Mouse (Mus musculus): ENCODE data around the gene Prkar1b.

Gene Prkar1b

GRCm38 (mm10) chr5:139146476-139147075, 3.2 kb downstream of the Prkar1b start:
- DNase-seq (ENCODE audit: low spot score) = no peak

- no peak for DNase-seq (ENCODE audit: low spot score)
Observed at GRCm38 (mm10) chr5:139145726-139146125, 4.1 kb downstream of the Prkar1b start.

GRCm38 (mm10) chr5:139143890-139144289, 5.9 kb downstream of the Prkar1b start:
- peak; percentile 35 for DNase-seq (ENCODE audit: low spot score)

GRCm38 (mm10) chr5:139141326-139141725, 8.5 kb downstream of the Prkar1b start:
- DNase-seq (ENCODE audit: low spot score) = peak; percentile 26

- peak; percentile 56 for DNase-seq (ENCODE audit: low spot score)
Observed at GRCm38 (mm10) chr5:139140589-139140988, 9.2 kb downstream of the Prkar1b start.

- no peak for DNase-seq (ENCODE audit: low spot score)
Observed at GRCm38 (mm10) chr5:139138926-139139472, 10.8 kb downstream of the Prkar1b start.

- peak; percentile 43 for DNase-seq (ENCODE audit: low spot score)
Observed at GRCm38 (mm10) chr5:139138261-139138925, 11.4 kb downstream of the Prkar1b start.

GRCm38 (mm10) chr5:139137176-139137575, 12.6 kb downstream of the Prkar1b start:
- no peak for DNase-seq (ENCODE audit: low spot score)

- no peak for DNase-seq (ENCODE audit: low spot score)
Observed at GRCm38 (mm10) chr5:139136341-139136740, 13.5 kb downstream of the Prkar1b start.

- DNase-seq (ENCODE audit: low spot score) = no peak
Observed at GRCm38 (mm10) chr5:139134501-139134900, 15.3 kb downstream of the Prkar1b start.

GRCm38 (mm10) chr5:139130351-139130750, 19.4 kb downstream of the Prkar1b start:
- DNase-seq (ENCODE audit: low spot score) = no peak

- DNase-seq (ENCODE audit: low spot score) = no peak
Observed at GRCm38 (mm10) chr5:139129572-139130151, 20.1 kb downstream of the Prkar1b start.

- DNase-seq (ENCODE audit: low spot score) = no peak
Observed at GRCm38 (mm10) chr5:139129078-139129477, 20.7 kb downstream of the Prkar1b start.

GRCm38 (mm10) chr5:139128476-139129065, 21.2 kb downstream of the Prkar1b start:
- DNase-seq (ENCODE audit: low spot score) = no peak

- DNase-seq (ENCODE audit: low spot score) = no peak
Observed at GRCm38 (mm10) chr5:139125717-139126116, 24.1 kb downstream of the Prkar1b start.

GRCm38 (mm10) chr5:139118961-139119276, 30.9 kb downstream of the Prkar1b start:
- DNase-seq (ENCODE audit: low spot score) = no peak

- no peak for DNase-seq (ENCODE audit: low spot score)
Observed at GRCm38 (mm10) chr5:139118139-139118960, 31.5 kb downstream of the Prkar1b start.

GRCm38 (mm10) chr5:139115507-139115906, 34.3 kb downstream of the Prkar1b start:
- no peak for DNase-seq (ENCODE audit: low spot score)

GRCm38 (mm10) chr5:139114876-139115275, 34.9 kb downstream of the Prkar1b start:
- DNase-seq (ENCODE audit: low spot score) = no peak

- no peak for DNase-seq (ENCODE audit: low spot score)
Observed at GRCm38 (mm10) chr5:139112418-139112817, 37.4 kb downstream of the Prkar1b start.

GRCm38 (mm10) chr5:139111991-139112390, 37.8 kb downstream of the Prkar1b start:
- no peak for DNase-seq (ENCODE audit: low spot score)

Measured in MN1 (cell line).